Mouse (Mus musculus): ENCODE results near the gene Fgr. TPM values are rescaled to one million over a fixed set of nuclear protein-coding genes. Genes with fewer than 3 reads are reported as not detected.

Fgr gene
- polyA plus RNA-seq, 1 experiment from 2014 or later, result 0.23 TPM

- peaks cover 9% of the 10 kb centered on the region; the same call in 1 of the 2 replicates for H3K36me3 ChIP-seq (ENCODE audit: control insufficient read depth, insufficient read depth, low read length)
- H3K4me1 ChIP-seq (ENCODE audit: control insufficient read depth, insufficient read depth, low read length), result peaks cover 30% of the 10 kb centered on the region
- H3K4me3 ChIP-seq (ENCODE audit: low read depth, low read length), result no peak overlapping the region
- 93% methylated on average over 6 of the region's 6 CpGs for WGBS
- DNase-seq (ENCODE audit: low spot score) (no peak), ATAC-seq (no peak)
- H3K9ac ChIP-seq (ENCODE audit: low read length), result no peak overlapping the region
- H3K4me2 ChIP-seq (ENCODE audit: low read length), result no peak overlapping the region
- no peak overlapping the region for H3K27ac ChIP-seq (ENCODE audit: low read depth, low read length)
- no peaks in the 10 kb centered on the region for H3K27me3 ChIP-seq (replicated peaks; ENCODE audit: control insufficient read depth, insufficient read depth, low read length)
- no peaks in the 10 kb centered on the region for H3K9me3 ChIP-seq (replicated peaks; ENCODE audit: control insufficient read depth, low read length)
These were observed 55.0 kb downstream of the Fgr start for GRCm38 (mm10) chr4:133028875-133029274.

GRCm38 (mm10) chr4:133032410-133033095 is 58.7 kb downstream of the Fgr start:
- Histone ChIP-seq H3K27me3 (replicated peaks; ENCODE audit: control insufficient read depth, insufficient read depth, low read length) (0 out of 2 replicates have a peak, but pooled peaks cover 7% of the 10 kb centered on the region), H3K4me2 (ENCODE audit: low read length) (no peak overlapping the region), H3K9ac (ENCODE audit: low read length) (no peak overlapping the region), H3K4me3 (ENCODE audit: low read depth, low read length) (no peak overlapping the region), H3K4me1 (ENCODE audit: control insufficient read depth, insufficient read depth, low read length) (no peaks in the 10 kb centered on the region), H3K9me3 (replicated peaks; ENCODE audit: control insufficient read depth, low read length) (no peaks in the 10 kb centered on the region), H3K36me3 (ENCODE audit: control insufficient read depth, insufficient read depth, low read length) (peaks cover 12% of the 10 kb centered on the region; the same call in 1 of the 2 replicates), H3K27ac (ENCODE audit: low read depth, low read length) (no peak overlapping the region)
- 92% methylated on average over 8 of the region's 8 CpGs for WGBS
- DNase-seq (ENCODE audit: low spot score) (no peak), ATAC-seq (no peak)

GRCm38 (mm10) chr4:133034478-133034877 is 60.6 kb downstream of the Fgr start:
- no peak overlapping the region for H3K27ac ChIP-seq (ENCODE audit: low read depth, low read length)
- WGBS, result 87% methylated on average over 10 of the region's 10 CpGs

GRCm38 (mm10) chr4:133035446-133035845 is 61.6 kb downstream of the Fgr start:
- Histone ChIP-seq H3K4me3 (ENCODE audit: low read depth, low read length) (no peak overlapping the region), H3K27me3 (replicated peaks; ENCODE audit: control insufficient read depth, insufficient read depth, low read length) (0 out of 2 replicates have a peak, but pooled peaks cover 19% of the 10 kb centered on the region), H3K9ac (ENCODE audit: low read length) (no peak overlapping the region), H3K36me3 (ENCODE audit: control insufficient read depth, insufficient read depth, low read length) (0 out of 2 replicates have a peak, but pooled peaks cover 6% of the 10 kb centered on the region), H3K4me2 (ENCODE audit: low read length) (no peak overlapping the region), H3K9me3 (replicated peaks; ENCODE audit: control insufficient read depth, low read length) (no peaks in the 10 kb centered on the region), H3K27ac (ENCODE audit: low read depth, low read length) (no peak overlapping the region), H3K4me1 (ENCODE audit: control insufficient read depth, insufficient read depth, low read length) (peaks cover 21% of the 10 kb centered on the region)
- DNase-seq (ENCODE audit: low spot score) (no peak), ATAC-seq (no peak)
- 95% methylated on average over 1 of the region's 1 CpGs for WGBS

More at GRCm38 (mm10) chr4:133034478-133034877, 60.6 kb downstream of the Fgr start:
- no peak overlapping the region for H3K4me3 ChIP-seq (ENCODE audit: low read depth, low read length)
- H3K4me2 ChIP-seq (ENCODE audit: low read length), result no peak overlapping the region
- H3K36me3 ChIP-seq (ENCODE audit: control insufficient read depth, insufficient read depth, low read length), result 0 out of 2 replicates have a peak, but pooled peaks cover 6% of the 10 kb centered on the region
- ATAC-seq, result no peak
- H3K27me3 ChIP-seq (replicated peaks; ENCODE audit: control insufficient read depth, insufficient read depth, low read length), result 0 out of 2 replicates have a peak, but pooled peaks cover 13% of the 10 kb centered on the region
- no peak overlapping the region for H3K9ac ChIP-seq (ENCODE audit: low read length)
- peaks cover 16% of the 10 kb centered on the region for H3K4me1 ChIP-seq (ENCODE audit: control insufficient read depth, insufficient read depth, low read length)
- no peaks in the 10 kb centered on the region for H3K9me3 ChIP-seq (replicated peaks; ENCODE audit: control insufficient read depth, low read length)
- no peak for DNase-seq (ENCODE audit: low spot score)

- DNase-seq (ENCODE audit: low spot score) (no peak), ATAC-seq (no peak)
- Histone ChIP-seq H3K4me2 (ENCODE audit: low read length) (no peak overlapping the region), H3K36me3 (ENCODE audit: control insufficient read depth, insufficient read depth, low read length) (0 out of 2 replicates have a peak, but pooled peaks cover 6% of the 10 kb centered on the region), H3K4me3 (ENCODE audit: low read depth, low read length) (no peak overlapping the region), H3K27me3 (replicated peaks; ENCODE audit: control insufficient read depth, insufficient read depth, low read length) (0 out of 2 replicates have a peak, but pooled peaks cover 19% of the 10 kb centered on the region), H3K4me1 (ENCODE audit: control insufficient read depth, insufficient read depth, low read length) (peaks cover 21% of the 10 kb centered on the region), H3K9ac (ENCODE audit: low read length) (no peak overlapping the region), H3K27ac (ENCODE audit: low read depth, low read length) (no peak overlapping the region), H3K9me3 (replicated peaks; ENCODE audit: control insufficient read depth, low read length) (no peaks in the 10 kb centered on the region)
- 61% methylated on average over 3 of the region's 3 CpGs for WGBS
These were observed 62.1 kb downstream of the Fgr start for GRCm38 (mm10) chr4:133035946-133036345.

- Histone ChIP-seq H3K27ac (ENCODE audit: low read depth, low read length) (no peak overlapping the region), H3K9ac (ENCODE audit: low read length) (no peak overlapping the region), H3K4me3 (ENCODE audit: low read depth, low read length) (no peak overlapping the region), H3K9me3 (replicated peaks; ENCODE audit: control insufficient read depth, low read length) (no peaks in the 10 kb centered on the region), H3K27me3 (replicated peaks; ENCODE audit: control insufficient read depth, insufficient read depth, low read length) (0 out of 2 replicates have a peak, but pooled peaks cover 19% of the 10 kb centered on the region), H3K36me3 (ENCODE audit: control insufficient read depth, insufficient read depth, low read length) (0 out of 2 replicates have a peak, but pooled peaks cover 6% of the 10 kb centered on the region), H3K4me2 (ENCODE audit: low read length) (no peak overlapping the region), H3K4me1 (ENCODE audit: control insufficient read depth, insufficient read depth, low read length) (peaks cover 33% of the 10 kb centered on the region)
- no peak for ATAC-seq
- WGBS, result 34% methylated on average over 8 of the region's 9 CpGs
- DNase-seq (ENCODE audit: low spot score), result no peak
These were observed 63.4 kb downstream of the Fgr start for GRCm38 (mm10) chr4:133037293-133037692.

- Histone ChIP-seq H3K27me3 (replicated peaks; ENCODE audit: control insufficient read depth, insufficient read depth, low read length) (0 out of 2 replicates have a peak, but pooled peaks cover 19% of the 10 kb centered on the region), H3K27ac (ENCODE audit: low read depth, low read length) (no peak overlapping the region), H3K9me3 (replicated peaks; ENCODE audit: control insufficient read depth, low read length) (no peaks in the 10 kb centered on the region), H3K4me2 (ENCODE audit: low read length) (peak overlapping the region; percentile 100; the same call in 1 of the 2 replicates), H3K4me1 (ENCODE audit: control insufficient read depth, insufficient read depth, low read length) (peaks cover 38% of the 10 kb centered on the region), H3K4me3 (ENCODE audit: low read depth, low read length) (peak overlapping the region; percentile 49; the same call in 1 of the 2 replicates), H3K36me3 (ENCODE audit: control insufficient read depth, insufficient read depth, low read length) (0 out of 2 replicates have a peak, but pooled peaks cover 6% of the 10 kb centered on the region), H3K9ac (ENCODE audit: low read length) (no peak overlapping the region)
- no peak for ATAC-seq
- WGBS, result 32% methylated on average over 6 of the region's 6 CpGs
- DNase-seq (ENCODE audit: low spot score), result no peak
These were observed 63.9 kb downstream of the Fgr start for GRCm38 (mm10) chr4:133037798-133038197.

- 0 out of 2 replicates have a peak, but pooled peaks cover 6% of the 10 kb centered on the region for H3K36me3 ChIP-seq (ENCODE audit: control insufficient read depth, insufficient read depth, low read length)
- ATAC-seq (peak; percentile 45), DNase-seq (ENCODE audit: low spot score) (peak; percentile 71)
- H3K4me2 ChIP-seq (ENCODE audit: low read length), result peak overlapping the region; percentile 100
- peak overlapping the region; percentile 49 for H3K4me3 ChIP-seq (ENCODE audit: low read depth, low read length)
- H3K9me3 ChIP-seq (replicated peaks; ENCODE audit: control insufficient read depth, low read length), result no peaks in the 10 kb centered on the region
- peaks cover 46% of the 10 kb centered on the region for H3K4me1 ChIP-seq (ENCODE audit: control insufficient read depth, insufficient read depth, low read length)
- peak overlapping the region; percentile 73 for H3K9ac ChIP-seq (ENCODE audit: low read length)
- under 1% methylated on average over 49 of the region's 76 CpGs for WGBS
- H3K27me3 ChIP-seq (replicated peaks; ENCODE audit: control insufficient read depth, insufficient read depth, low read length), result 0 out of 2 replicates have a peak, but pooled peaks cover 19% of the 10 kb centered on the region
- peak overlapping the region; percentile 48; the same call in 1 of the 2 replicates for H3K27ac ChIP-seq (ENCODE audit: low read depth, low read length)
These were observed 64.7 kb downstream of the Fgr start for GRCm38 (mm10) chr4:133038521-133039115.
